Mouse (Mus musculus) MEL-GATA-1-ER (cell line): Measurements from ENCODE around the gene Olfr517.

Experiments
- DNase-seq: peaks from one replicate; pipeline ENCODE4 v3.0.0-alpha.2; 2012; ENCODE audit warnings: low read depth; ENCODE audit errors: extremely low read depth

Olfr517 gene

GRCm38 (mm10) chr7:108872279-108872678, at the start of gene Olfr517:
TSS of gene Olfr517 (minus strand) at chr7:108872379.
- DNase-seq: no peak

DNA sequence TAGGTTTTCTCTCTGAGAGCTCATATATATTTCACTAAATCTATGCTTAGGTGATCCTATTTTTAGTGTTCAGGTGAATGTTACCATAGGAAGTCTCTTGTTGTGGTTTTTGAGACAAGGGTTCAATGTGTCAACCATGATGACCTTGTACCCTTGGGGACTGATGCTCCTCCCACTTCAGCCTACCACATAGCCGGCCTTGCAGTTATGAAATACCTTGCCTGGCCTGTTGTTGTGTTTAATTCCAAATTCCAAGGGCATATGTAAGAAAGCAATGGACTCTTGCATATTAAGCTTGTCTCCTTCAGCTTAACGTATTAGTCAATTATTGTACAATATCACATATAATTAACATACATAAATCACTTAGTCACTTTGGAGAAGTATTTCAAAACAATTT, 31.8 kb upstream of the Olfr517 start:
- DNase-seq: no peak

GRCm38 (mm10) chr7:108894320-108894719, 22.1 kb upstream of the Olfr517 start, which contains the start of gene Olfr519:
TSS of gene Olfr519 (minus strand) at chr7:108894420.
- no peak for DNase-seq

DNA sequence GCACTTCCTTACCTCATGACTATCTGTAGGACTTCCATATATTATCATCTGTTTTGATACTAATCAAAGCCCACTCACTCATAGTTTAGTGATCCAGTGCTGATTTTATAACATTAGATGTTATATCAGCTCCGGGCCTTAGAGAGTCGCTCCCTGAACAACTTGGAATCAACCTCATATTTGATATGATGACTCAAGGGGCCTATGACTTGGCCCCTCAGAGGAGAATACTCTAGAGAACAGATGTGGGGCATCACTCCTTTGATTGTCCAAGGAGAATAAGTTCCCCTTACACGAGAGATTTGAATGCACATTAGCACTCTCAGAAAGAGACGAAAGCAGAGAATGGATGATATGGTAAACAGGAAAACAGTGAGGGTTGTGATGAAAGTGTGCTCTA, 12.7 kb upstream of the Olfr517 start, which contains the start of gene Olfr518:
Gene Olfr518 (minus strand): TSS at position 101 of the 400 bp plus-strand sequence.
- no peak for DNase-seq

GRCm38 (mm10) chr7:108850429-108850828, 21.8 kb downstream of the Olfr517 start, which contains the start of gene Olfr516:
TSS of gene Olfr516 (minus strand) at chr7:108850529.
- DNase-seq: no peak

DNA sequence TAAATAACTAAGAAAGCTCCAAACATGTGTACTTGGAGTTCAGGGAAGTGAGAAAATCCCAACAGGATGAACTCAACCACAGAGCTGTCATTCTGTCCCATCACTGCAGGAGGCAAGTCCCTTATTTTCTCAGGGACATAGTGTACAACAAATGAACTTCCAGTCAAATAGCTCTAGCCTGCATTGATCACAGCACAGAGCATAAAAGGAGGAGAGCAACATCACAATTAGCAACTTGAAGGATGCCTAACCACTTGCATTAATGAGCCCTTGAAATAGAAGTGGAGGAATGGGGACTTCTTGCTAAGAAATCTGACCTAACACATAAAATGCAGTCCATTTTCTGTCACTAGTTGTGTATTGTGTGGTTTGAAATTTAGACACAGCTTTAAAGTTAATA, 46.3 kb downstream of the Olfr517 start, which contains the start of gene Olfr514:
Gene Olfr514 (minus strand): TSS at position 101 of the 400 bp plus-strand sequence.
- no peak for DNase-seq
